In the genomic region with DNA sequence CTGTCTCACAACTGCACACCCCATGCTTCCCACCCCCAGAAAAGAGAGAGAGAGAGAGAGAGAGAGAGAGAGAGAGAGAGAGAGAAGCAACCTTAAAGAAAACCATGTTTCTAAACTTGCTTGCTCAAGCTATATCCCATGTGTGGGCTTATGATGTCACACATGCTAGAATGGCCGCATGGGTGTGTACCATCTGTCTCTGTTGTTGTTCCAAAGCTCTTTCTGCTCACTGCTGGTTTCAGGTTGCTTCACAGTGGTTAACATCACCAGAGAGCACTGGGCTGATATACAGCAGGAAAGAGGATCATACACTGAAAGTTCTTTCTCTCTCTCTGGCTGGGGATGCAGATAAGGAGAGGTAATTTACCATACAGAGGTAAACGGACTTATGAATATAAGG, we compare ENCODE assay signal across 18 mouse cellular contexts. TPM values are rescaled to one million over a fixed set of nuclear protein-coding genes. Genes with fewer than 3 reads are reported as not detected.
A peak's percentile ranks its signal among the peaks of the same experiment; 100 is the strongest.
DNase-seq lines count a peak whose midpoint lies in the region; ATAC-seq and TF ChIP-seq lines count a peak whose summit lies in the region.
"Had no signal": no experiment of that assay in that cellular context is flagged by ENCODE, and none has a peak within 500 bp of the region (broad histone marks: within the 10 kb centered on the region; RNA-seq: fewer than 3 reads in every experiment).

No protein-coding gene starts in this region.

- H3K9ac ChIP-seq in hindbrain, embryonic 15.5 days, result no peak overlapping the region
- H3K9ac ChIP-seq in hindbrain, embryonic 13.5 days, result no peak overlapping the region
- H3K9ac ChIP-seq: hindbrain, embryonic 14.5 days; limb, embryonic 13.5 days; midbrain, embryonic 12.5 days had no signal

- H3ac ChIP-seq in myocyte (ENCODE audit: control insufficient read depth, insufficient read length), result no peak overlapping the region

- H3K36me3 ChIP-seq in hindbrain, embryonic 15.5 days, result no peaks in the 10 kb centered on the region
- H3K36me3 ChIP-seq in hindbrain, embryonic 13.5 days, result no peaks in the 10 kb centered on the region
- H3K36me3 ChIP-seq in myocyte (ENCODE audit: control insufficient read depth, insufficient read depth), result no peaks in the 10 kb centered on the region
- H3K36me3 ChIP-seq: limb, embryonic 13.5 days; midbrain, embryonic 12.5 days had no signal

- 0 out of 2 replicates have a peak, but pooled peaks cover 3% of the 10 kb centered on the region for H3K4me1 ChIP-seq in hindbrain, embryonic 15.5 days (replicated peaks)
- peaks cover 5% of the 10 kb centered on the region; the same call in 1 of the 2 replicates for H3K4me1 ChIP-seq in hindbrain, embryonic 13.5 days (replicated peaks)
- H3K4me1 ChIP-seq: limb, embryonic 13.5 days had no signal

- H3K27ac ChIP-seq in hindbrain, embryonic 15.5 days (replicated peaks), result no peak overlapping the region
- no peak overlapping the region for H3K27ac ChIP-seq in hindbrain, embryonic 13.5 days
- H3K27ac ChIP-seq: hindbrain, embryonic 14.5 days; limb, embryonic 13.5 days; midbrain, embryonic 12.5 days had no signal

- no peaks in the 10 kb centered on the region for H3K27me3 ChIP-seq in hindbrain, embryonic 15.5 days
- H3K27me3 ChIP-seq in hindbrain, embryonic 13.5 days, result no peaks in the 10 kb centered on the region
- no peaks in the 10 kb centered on the region for H3K27me3 ChIP-seq in myocyte (ENCODE audit: control insufficient read depth, insufficient read depth, insufficient read length)
- H3K27me3 ChIP-seq: limb, embryonic 13.5 days; midbrain, embryonic 12.5 days had no signal

- H3K4me2 ChIP-seq in hindbrain, embryonic 15.5 days, result no peak overlapping the region
- no peak overlapping the region for H3K4me2 ChIP-seq in hindbrain, embryonic 13.5 days
- H3K4me2 ChIP-seq in myocyte (ENCODE audit: low read depth), result peak overlapping the region; percentile 41
- H3K4me2 ChIP-seq: hindbrain, embryonic 14.5 days; limb, embryonic 13.5 days; midbrain, embryonic 12.5 days had no signal

- no peak for TF ChIP-seq POLR2A in myocyte (IDR thresholded peaks at IDR 0.05; ENCODE audit: insufficient read length, low read depth)

- 70% methylated on average over 2 of the region's 2 CpGs for WGBS in hindbrain, embryonic 15.5 days
- 64% methylated on average over 2 of the region's 2 CpGs for WGBS in hindbrain, embryonic 13.5 days

- H3K4me3 ChIP-seq in hindbrain, embryonic 15.5 days, result no peak overlapping the region
- H3K4me3 ChIP-seq in hindbrain, embryonic 13.5 days, result no peak overlapping the region
- no peak overlapping the region for H3K4me3 ChIP-seq in myocyte
- H3K4me3 ChIP-seq: limb, embryonic 13.5 days; midbrain, embryonic 12.5 days had no signal

- no peaks in the 10 kb centered on the region for H3K79me2 ChIP-seq in myocyte (ENCODE audit: control insufficient read depth, insufficient read depth)

- peak; percentile 18 for DNase-seq in cerebellum, adult 9-11 months
- no peak for DNase-seq in cerebellum, adult 8-10 months
- DNase-seq in retina, postnatal 1 day, result peak; percentile 14
- no peak for DNase-seq in retina, embryonic 14.5 days (ENCODE audit: low spot score)
- DNase-seq: B cell, adult 2 months; kidney, adult 18-20 months; kidney, postnatal 25 days; thymus, adult 2 months had no signal

- H3K9me3 ChIP-seq in hindbrain, embryonic 15.5 days, result no peaks in the 10 kb centered on the region
- no peaks in the 10 kb centered on the region for H3K9me3 ChIP-seq in hindbrain, embryonic 13.5 days
- H3K9me3 ChIP-seq: limb, embryonic 13.5 days; midbrain, embryonic 12.5 days had no signal

- ATAC-seq in hindbrain, embryonic 15.5 days (ENCODE audit: low FRiP score, low read depth), result 0 out of 2 replicates have a peak, but pooled peaks have one; percentile 47
- ATAC-seq in hindbrain, embryonic 13.5 days (ENCODE audit: low FRiP score), result no peak
- no peak for ATAC-seq in monocyte, adult 5-6 weeks (replicated peaks; ENCODE audit: insufficient number of reproducible peaks, low FRiP score, low TSS enrichment, poor library complexity, severe bottlenecking)

TF ChIP-seq in myocyte, 11 proteins besides CTCF, POLR2A, EP300 and RAD21:
- TF ChIP-seq TCF12 (IDR thresholded peaks at IDR 0.05; ENCODE audit: insufficient read depth, poor library complexity, severe bottlenecking) (no peak), USF1 (IDR thresholded peaks at IDR 0.05; ENCODE audit: low read depth) (no peak), MYOG (IDR thresholded peaks at IDR 0.05; ENCODE audit: control insufficient read depth in 1 of 3, insufficient read depth in 1 of 3, insufficient read length in 2 of 3, low read depth in 2 of 3) (no peak), MYOD1 (IDR thresholded peaks at IDR 0.05; ENCODE audit: control insufficient read depth in 1 of 3, insufficient read length in 2 of 3, low read depth in 2 of 3) (no peak), POLR2AphosphoS2 (IDR thresholded peaks at IDR 0.05; ENCODE audit: insufficient read length, low read depth) (no peak), E2F4 (IDR thresholded peaks at IDR 0.05; ENCODE audit: insufficient read depth) (no peak), REST (IDR thresholded peaks at IDR 0.05; ENCODE audit: insufficient read depth, insufficient read length) (no peak)

RNA-seq across cellular contexts. Expression of gene Stk33, which starts 28.7 kb away (rescaled TPM):
- polyA plus RNA-seq in hindbrain, embryonic 15.5 days (2015; fragmentation: Nextera tagmentation; extraction: Ambion mirVana), result 7.2 and 8.3 TPM in 2 replicates
- 5.6 and 9.4 TPM in 2 replicates for polyA plus RNA-seq in hindbrain, embryonic 13.5 days (2015; fragmentation: Nextera tagmentation; extraction: Ambion mirVana)
- polyA plus RNA-seq in myocyte (2012; fragmentation: generic; extraction: Trizol), result 0.04 TPM
- not detected in 3 replicates for total RNA-seq in monocyte, adult 5-6 weeks (2017)
- total RNA-seq: granulocyte monocyte progenitor cell, adult 5-6 weeks had no signal
- polyA plus RNA-seq: liver, embryonic 16.5 days; small intestine, adult 2 months had no signal

RNA-seq across cellular contexts. Expression of gene Trim66, which starts 40.3 kb away (rescaled TPM):
- 0.79 and 0.81 TPM in 2 replicates for polyA plus RNA-seq in hindbrain, embryonic 15.5 days (2015; fragmentation: Nextera tagmentation; extraction: Ambion mirVana)
- 0.22 and 0.34 TPM in 2 replicates for polyA plus RNA-seq in hindbrain, embryonic 13.5 days (2015; fragmentation: Nextera tagmentation; extraction: Ambion mirVana)
- 0.55 TPM for polyA plus RNA-seq in myocyte (2012; fragmentation: generic; extraction: Trizol)
- under 0.01 to 0.19 TPM in 2 of 3 replicates, not detected in the other for total RNA-seq in monocyte, adult 5-6 weeks (2017)

RNA-seq across cellular contexts. Expression of gene Rpl27a, which starts 51.4 kb away (rescaled TPM):
- polyA plus RNA-seq in hindbrain, embryonic 15.5 days (2015; fragmentation: Nextera tagmentation; extraction: Ambion mirVana), result 80.2 and 81.4 TPM in 2 replicates
- polyA plus RNA-seq in hindbrain, embryonic 13.5 days (2015; fragmentation: Nextera tagmentation; extraction: Ambion mirVana), result 89.0 TPM in 2 replicates
- polyA plus RNA-seq in myocyte (2012; fragmentation: generic; extraction: Trizol), result 1,271 TPM
- 372 to 417 TPM (median 387 TPM) in 3 replicates for total RNA-seq in monocyte, adult 5-6 weeks (2017)

Comparison
In these comparisons a context has a peak if more than half of its experiments do, and no peak if none do; other contexts are left out.
1. DNase-seq: peak in cerebellum, adult 9-11 months (single experiment) and retina, postnatal 1 day (single experiment); none in cerebellum, adult 8-10 months (single experiment) and retina, embryonic 14.5 days (single experiment).
2. RNA of gene Rpl27a, which starts 51.4 kb away (polyA plus RNA-seq): 1,271 TPM in myocyte (single experiment); 89.0 TPM in hindbrain, embryonic 13.5 days and 80.2 to 81.4 TPM in hindbrain, embryonic 15.5 days; every median in the first group is over 10 times any median in the second.